Mouse (Mus musculus) hindbrain, embryonic 11.5 days (tissue): ENCODE measurements around the gene Hoxa6. TPM values are rescaled to one million over a fixed set of nuclear protein-coding genes. Genes with fewer than 3 reads are reported as not detected.

Source experiments
- ATAC-seq: fragments of 200-750 bp; cut with Nextera tagmentation; 2 replicates; pipeline ENCODE4 v1.8.0; 2017; ENCODE audit warnings: mild to moderate bottlenecking, moderate TSS enrichment, moderate library complexity; ENCODE audit not compliant: low FRiP score
- DNase-seq: peaks from one replicate; pipeline ENCODE4 v3.0.0-alpha.2; 2015; ENCODE audit warnings: low spot score
- H3K27ac ChIP-seq: fragments of 300-500 bp; sonication (generic); 2 replicates; pipeline ENCODE4 v1.5.1; 2014; ENCODE audit warnings: mild to moderate bottlenecking, low read depth, low read length
- H3K27me3 ChIP-seq: fragments of 300-500 bp; sonication (generic); 2 replicates; pipeline ENCODE4 v1.6.1; 2014; ENCODE audit warnings: mild to moderate bottlenecking, low read length, moderate library complexity, mixed read lengths; ENCODE audit not compliant: control insufficient read depth, insufficient read depth
- H3K36me3 ChIP-seq: fragments of 300-500 bp; sonication (generic); 2 replicates; pipeline ENCODE4 v1.6.1; 2014; ENCODE audit warnings: mild to moderate bottlenecking, low read length, moderate library complexity, mixed read lengths; ENCODE audit not compliant: control insufficient read depth, insufficient read depth
- H3K4me1 ChIP-seq: fragments of 300-500 bp; sonication (generic); replicated peaks from 2 replicates; pipeline ENCODE4 v1.6.1; 2014; ENCODE audit warnings: low read length, mixed read lengths; ENCODE audit not compliant: control insufficient read depth, insufficient read depth
- H3K4me2 ChIP-seq: fragments of 300-500 bp; sonication (generic); replicated peaks from 2 replicates; pipeline ENCODE4 v1.6.1; 2014; ENCODE audit warnings: mild to moderate bottlenecking, low read depth, low read length
- H3K4me3 ChIP-seq: fragments of 300-500 bp; sonication (generic); 2 replicates; pipeline ENCODE4 v1.5.1; 2014; ENCODE audit warnings: low read depth, low read length
- H3K9ac ChIP-seq: fragments of 300-500 bp; sonication (generic); 2 replicates; pipeline ENCODE4 v1.6.1; 2014; ENCODE audit warnings: low read depth, low read length
- H3K9me3 ChIP-seq: fragments of 300-500 bp; sonication (generic); 2 replicates; pipeline ENCODE4 v1.6.1; 2016; ENCODE audit warnings: low read length; ENCODE audit not compliant: control insufficient read depth
- WGBS: fragments of 180-500 bp; shearing (Covaris S2); extraction: QIAGEN DNeasy Blood & Tissue Kit; methylation state at CpG from one replicate; pipeline ENCODE4 v1.1.7; 2014; 5-methylcytosine and 5-hydroxymethylcytosine counted together
- polyA plus RNA-seq: library from polyadenylated mRNA; unstranded; fragments of >200 nt; fragmentation: Nextera tagmentation; extraction: Ambion mirVana; gene quantifications from 2 replicates; pipeline ENCODE4 v1.2.1, GENCODE M21; 2014

Gene Hoxa6
- polyA plus RNA-seq, 1 experiment from 2014 or later, result 2.1 TPM

- H3K4me3 ChIP-seq, result no peak overlapping the region
Observed at GRCm38 (mm10) chr6:52243681-52244121, 35.2 kb upstream of the Hoxa6 start.

DNA sequence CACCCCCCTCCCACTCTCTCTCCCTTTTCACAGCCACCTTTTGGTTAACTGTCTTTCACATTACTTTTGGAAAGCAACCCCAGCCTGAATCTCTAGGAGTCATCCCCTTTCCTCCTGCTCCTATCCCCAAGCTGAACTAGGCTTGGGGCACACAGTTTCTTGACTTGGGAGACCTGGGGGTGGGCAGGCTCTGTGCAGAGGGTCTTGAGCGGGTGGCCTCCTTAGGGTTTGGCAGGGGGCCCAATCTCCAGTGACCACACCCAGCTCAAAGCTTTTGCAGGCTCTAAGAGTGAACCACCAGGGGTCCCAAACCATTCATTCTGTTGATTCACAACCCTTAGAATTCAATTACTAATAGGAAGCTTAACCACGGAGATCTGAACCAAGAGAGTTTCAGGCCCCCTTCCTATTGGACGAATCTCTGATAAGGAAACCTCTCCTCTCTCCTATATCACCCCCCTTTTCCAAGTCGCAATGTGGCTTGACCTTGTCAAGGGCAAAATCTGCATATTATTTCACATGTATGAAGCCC is 34.3 kb upstream of the Hoxa6 start:
- Histone ChIP-seq H3K9ac (no peak overlapping the region), H3K9me3 (no peaks in the 10 kb centered on the region), H3K27ac (no peak overlapping the region), H3K36me3 (no peaks in the 10 kb centered on the region), H3K4me2 (no peak overlapping the region), H3K4me3 (no peak overlapping the region), H3K4me1 (peaks cover 2% of the 10 kb centered on the region; the same call in 1 of the 2 replicates), H3K27me3 (peaks cover 90% of the 10 kb centered on the region)
- ATAC-seq, result no peak
- 5% methylated on average over 4 of the region's 4 CpGs for WGBS
- no peak for DNase-seq

More at GRCm38 (mm10) chr6:52243681-52244121, 35.2 kb upstream of the Hoxa6 start:
- H3K9me3 ChIP-seq, result no peaks in the 10 kb centered on the region
- no peaks in the 10 kb centered on the region for H3K36me3 ChIP-seq
- peaks cover 94% of the 10 kb centered on the region for H3K27me3 ChIP-seq
- 2% methylated on average over 12 of the region's 12 CpGs for WGBS
- DNase-seq, result peak; percentile 58
- peaks cover 2% of the 10 kb centered on the region; the same call in 1 of the 2 replicates for H3K4me1 ChIP-seq
- no peak for ATAC-seq
- no peak overlapping the region for H3K4me2 ChIP-seq
- no peak overlapping the region for H3K27ac ChIP-seq
- H3K9ac ChIP-seq, result no peak overlapping the region

GRCm38 (mm10) chr6:52241001-52241621 is 32.6 kb upstream of the Hoxa6 start:
- ATAC-seq (no peak), DNase-seq (peak; percentile 61)
- no peaks in the 10 kb centered on the region; the same call in 1 of the 2 replicates for H3K4me1 ChIP-seq
- no peaks in the 10 kb centered on the region for H3K9me3 ChIP-seq
- H3K4me2 ChIP-seq, result no peak overlapping the region
- under 1% methylated on average over 9 of the region's 9 CpGs for WGBS
- no peak overlapping the region for H3K4me3 ChIP-seq
- H3K27ac ChIP-seq, result no peak overlapping the region
- H3K9ac ChIP-seq, result no peak overlapping the region
- no peaks in the 10 kb centered on the region for H3K36me3 ChIP-seq
- peaks cover 92% of the 10 kb centered on the region for H3K27me3 ChIP-seq

DNA sequence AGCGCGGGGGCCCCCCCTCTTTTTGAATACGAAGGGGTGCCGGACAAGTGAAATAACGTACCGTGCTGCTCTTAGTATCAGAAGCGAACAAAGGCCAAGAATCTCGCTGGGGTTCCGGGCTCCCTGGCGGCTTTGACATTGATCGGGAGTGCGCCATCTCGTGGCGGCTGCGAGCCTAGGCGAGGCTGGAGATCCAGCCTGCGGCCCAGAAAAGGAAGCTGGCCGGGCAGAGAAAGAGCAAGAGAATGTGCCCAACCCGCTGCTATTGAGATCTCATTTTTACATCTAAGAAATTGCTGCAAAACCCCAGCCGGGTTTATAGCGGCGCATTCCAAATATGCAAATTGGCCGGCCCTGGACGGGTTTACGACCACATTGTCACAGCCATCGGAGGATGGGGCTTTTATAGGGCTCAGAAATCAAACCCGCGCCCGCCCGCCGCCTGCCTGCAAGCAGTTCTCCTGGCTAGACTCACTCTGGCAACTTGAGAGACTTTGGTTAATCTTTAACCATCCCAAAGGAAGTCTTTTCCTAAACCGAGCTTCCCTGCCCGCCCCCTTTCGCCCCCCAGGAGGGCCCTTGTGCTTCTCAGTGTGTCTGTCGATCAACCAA is 32.0 kb upstream of the Hoxa6 start, which contains the start of gene Hoxa10:
Hoxa10 (minus strand) TSS at position 466 of the 612 bp plus-strand sequence.
- Histone ChIP-seq H3K4me1 (no peaks in the 10 kb centered on the region), H3K4me3 (no peak within 1 kb of the TSS), H3K9ac (no peak within 1 kb of the TSS), H3K36me3 (no peaks in the 10 kb centered on the region), H3K27ac (no peak within 1 kb of the TSS), H3K9me3 (no peaks in the 10 kb centered on the region), H3K4me2 (no peak within 1 kb of the TSS), H3K27me3 (peaks cover 92% of the 10 kb centered on the region)
- WGBS, result 1% methylated on average over 35 of the region's 35 CpGs
- DNase-seq (peak; percentile 61), ATAC-seq (no peak)

DNA sequence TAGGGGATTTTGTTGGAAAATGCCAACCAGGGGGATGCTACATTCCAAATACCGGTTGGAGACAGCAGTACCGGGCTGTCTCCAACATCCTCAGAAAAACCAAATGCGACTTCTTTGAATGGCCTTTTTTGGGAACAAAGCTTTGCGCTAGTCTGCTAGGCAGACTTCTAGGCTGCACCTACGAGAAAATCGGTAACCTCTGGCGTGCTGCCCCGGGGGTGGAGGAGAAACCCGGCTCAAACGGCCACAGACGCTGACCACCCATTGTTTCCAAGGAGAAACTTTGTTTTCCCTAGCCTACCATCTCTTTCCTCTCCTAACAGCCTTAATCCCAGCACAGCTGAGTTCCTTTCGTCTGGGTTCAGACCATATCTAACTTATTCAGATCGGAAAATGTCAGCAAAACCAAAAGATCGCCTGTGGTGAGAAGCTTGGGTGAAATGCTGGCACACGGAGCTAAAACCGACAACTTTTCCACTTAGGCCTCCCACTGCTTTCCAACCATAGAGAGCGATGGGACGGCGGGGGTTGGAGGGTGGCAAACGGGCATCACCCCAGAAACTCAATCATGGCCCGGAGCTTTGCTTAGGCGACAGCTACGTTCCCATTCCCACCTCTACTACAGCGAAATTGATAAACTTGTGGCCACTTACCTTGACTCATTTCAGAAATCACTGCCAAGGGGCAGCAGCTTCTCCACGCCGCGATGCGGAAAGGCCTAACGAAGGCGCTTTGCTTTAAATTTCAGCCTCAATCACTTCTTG is 31.3 kb upstream of the Hoxa6 start:
- no peak overlapping the region for H3K27ac ChIP-seq
- H3K9me3 ChIP-seq, result no peaks in the 10 kb centered on the region
- no peaks in the 10 kb centered on the region for H3K4me1 ChIP-seq
- no peaks in the 10 kb centered on the region for H3K36me3 ChIP-seq
- ATAC-seq (no peak), DNase-seq (peak; percentile 62)
- WGBS, result 1% methylated on average over 30 of the region's 30 CpGs
- no peak overlapping the region for H3K4me3 ChIP-seq
- H3K4me2 ChIP-seq, result no peak overlapping the region
- peaks cover 92% of the 10 kb centered on the region for H3K27me3 ChIP-seq
- no peak overlapping the region for H3K9ac ChIP-seq

- Histone ChIP-seq H3K4me3 (no peak overlapping the region), H3K9me3 (no peaks in the 10 kb centered on the region), H3K9ac (no peak overlapping the region), H3K27me3 (peaks cover 94% of the 10 kb centered on the region), H3K27ac (no peak overlapping the region), H3K36me3 (no peaks in the 10 kb centered on the region), H3K4me2 (no peak overlapping the region), H3K4me1 (0 out of 2 replicates have a peak, but pooled peaks cover 3% of the 10 kb centered on the region)
- under 1% methylated on average over 7 of the region's 7 CpGs for WGBS
- ATAC-seq (no peak), DNase-seq (peak; percentile 63)
Observed at GRCm38 (mm10) chr6:52238976-52239375, 30.5 kb upstream of the Hoxa6 start.

DNA sequence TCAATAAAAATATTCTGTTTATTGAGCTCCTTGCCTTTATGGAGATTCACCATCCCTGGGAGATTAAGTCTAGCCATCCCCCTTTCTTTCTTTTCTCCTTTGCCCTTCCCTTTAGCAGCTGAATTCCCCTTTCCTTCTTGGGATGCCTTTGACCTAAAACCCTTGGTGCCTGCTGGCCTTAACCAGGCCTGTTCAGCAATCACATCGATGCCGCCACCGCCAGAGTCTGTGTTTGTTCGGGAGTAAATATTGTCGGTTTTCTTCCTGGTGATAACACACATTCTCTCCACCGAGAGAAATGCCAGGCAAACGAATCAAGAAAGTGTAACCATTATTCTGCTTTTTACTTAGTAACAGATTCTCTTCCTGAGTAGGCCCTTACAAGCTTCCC is 29.6 kb upstream of the Hoxa6 start:
- Histone ChIP-seq H3K4me3 (no peak overlapping the region), H3K27ac (no peak overlapping the region), H3K4me1 (0 out of 2 replicates have a peak, but pooled peaks cover 3% of the 10 kb centered on the region), H3K27me3 (peaks cover 94% of the 10 kb centered on the region), H3K36me3 (no peaks in the 10 kb centered on the region), H3K9ac (no peak overlapping the region), H3K4me2 (no peak overlapping the region), H3K9me3 (no peaks in the 10 kb centered on the region)
- ATAC-seq, result no peak
- 3% methylated on average over 7 of the region's 7 CpGs for WGBS
- DNase-seq, result peak; percentile 64

DNA sequence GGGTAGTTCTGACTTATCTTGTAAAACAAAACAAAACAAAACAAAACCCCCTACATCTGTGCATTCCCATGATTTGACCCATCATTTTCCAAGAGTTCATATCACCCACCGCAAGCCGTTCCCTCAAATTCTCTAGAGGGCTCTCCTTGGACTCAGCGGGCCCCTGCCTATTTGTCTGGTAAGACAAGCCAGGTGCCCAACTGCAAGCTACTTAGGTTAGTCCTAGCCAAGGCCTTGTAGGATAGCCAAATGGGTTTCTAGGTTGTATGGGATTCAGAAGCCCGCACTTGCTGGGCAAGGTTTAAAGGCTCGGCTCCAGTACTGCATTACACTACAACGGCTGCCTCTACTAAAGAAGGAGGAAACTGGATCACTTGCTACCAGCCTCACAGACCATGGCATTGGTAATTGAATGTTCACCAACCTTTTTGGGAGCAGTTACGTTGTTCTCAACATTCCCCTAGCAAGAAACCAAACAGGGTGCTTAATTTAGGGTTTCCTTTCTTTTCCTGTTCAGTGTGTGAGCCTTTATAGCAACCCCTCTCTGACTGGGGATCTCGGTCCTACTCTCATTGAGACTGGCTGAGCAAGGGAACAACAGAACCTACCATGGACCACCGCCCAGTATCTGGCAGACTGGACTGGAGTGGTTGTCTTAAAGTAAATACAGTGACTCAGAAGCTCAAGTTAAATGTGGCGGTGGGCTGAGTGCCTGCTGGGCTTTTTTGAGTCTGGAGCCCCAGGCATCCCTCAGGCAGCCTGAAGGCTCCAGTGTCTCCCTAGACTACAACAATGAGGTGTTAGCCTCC is 29.0 kb upstream of the Hoxa6 start:
- Histone ChIP-seq H3K9ac (no peak overlapping the region), H3K4me2 (no peak overlapping the region), H3K36me3 (no peaks in the 10 kb centered on the region), H3K27me3 (peaks cover 94% of the 10 kb centered on the region), H3K4me1 (0 out of 2 replicates have a peak, but pooled peaks cover 3% of the 10 kb centered on the region), H3K27ac (no peak overlapping the region), H3K4me3 (no peak overlapping the region), H3K9me3 (no peaks in the 10 kb centered on the region)
- WGBS, result 9% methylated on average over 10 of the region's 10 CpGs
- peak; percentile 58 for DNase-seq
- no peak for ATAC-seq
